In the genomic region with DNA sequence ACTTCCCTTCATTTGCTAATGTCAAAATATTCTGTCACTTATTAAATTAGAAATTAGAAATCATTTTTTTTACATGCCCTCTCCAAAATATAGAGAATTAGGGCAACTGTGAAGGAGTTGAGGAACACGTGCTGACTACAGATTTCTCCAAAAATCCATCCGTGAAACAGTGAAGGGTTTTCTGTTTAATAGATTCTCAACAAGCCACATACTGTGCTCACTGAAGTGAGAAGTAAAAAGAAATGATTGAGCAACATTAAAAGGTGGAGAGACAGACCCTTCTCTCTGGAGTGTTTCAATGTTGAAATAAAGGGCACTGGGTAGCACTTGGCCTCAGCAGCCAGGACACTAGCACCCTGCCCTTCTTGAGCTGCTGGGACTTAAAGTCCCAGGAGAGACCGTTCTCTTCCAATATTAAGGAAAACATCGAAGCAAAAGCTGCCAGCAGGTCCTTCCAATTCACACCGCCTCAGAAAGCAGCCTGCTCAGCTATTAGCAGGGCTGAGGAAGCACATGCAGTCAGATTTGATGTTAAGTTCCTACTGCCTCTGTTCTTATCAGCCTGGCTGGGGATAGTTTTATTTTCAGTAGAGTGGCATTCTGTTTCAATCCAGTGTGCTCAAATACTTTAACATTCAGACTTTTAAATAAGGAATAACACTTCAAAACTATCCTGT, we compare ENCODE assay signal across 27 mouse cellular contexts.
A peak's percentile ranks its signal among the peaks of the same experiment; 100 is the strongest.
DNase-seq lines count a peak whose midpoint lies in the region; ATAC-seq and TF ChIP-seq lines count a peak whose summit lies in the region.
"Had no signal": no experiment of that assay in that cellular context is flagged by ENCODE, and none has a peak within 500 bp of the region (broad histone marks: within the 10 kb centered on the region; RNA-seq: fewer than 3 reads in every experiment).

No protein-coding gene starts in this region.

- no peak overlapping the region for H3K9ac ChIP-seq in forebrain, embryonic 11.5 days (ENCODE audit: low read length)
- no peak overlapping the region for H3K9ac ChIP-seq in forebrain, embryonic 13.5 days
- H3K9ac ChIP-seq in hindbrain, embryonic 16.5 days (ENCODE audit: low read depth, low read length) = no peak overlapping the region
- H3K9ac ChIP-seq in hindbrain, embryonic 11.5 days (ENCODE audit: low read depth, low read length) = no peak overlapping the region
- H3K9ac ChIP-seq in lung, postnatal 0 days (replicated peaks; ENCODE audit: low read depth) = no peak overlapping the region
- H3K9ac ChIP-seq: embryonic facial prominence, embryonic 13.5 days; heart, embryonic 13.5 days; limb, embryonic 12.5 days; liver, postnatal 0 days had no signal

- no peak overlapping the region for H3K4me3 ChIP-seq in forebrain, embryonic 11.5 days (ENCODE audit: low read depth, low read length)
- H3K4me3 ChIP-seq in forebrain, embryonic 13.5 days = no peak overlapping the region
- no peak overlapping the region for H3K4me3 ChIP-seq in hindbrain, embryonic 16.5 days (ENCODE audit: low read length)
- H3K4me3 ChIP-seq in hindbrain, embryonic 11.5 days (ENCODE audit: low read depth, low read length) = no peak overlapping the region
- no peak overlapping the region for H3K4me3 ChIP-seq in lung, postnatal 0 days (ENCODE audit: low read depth, low read length)
- H3K4me3 ChIP-seq: embryonic facial prominence, embryonic 13.5 days; erythroblast, embryonic 14.5 days; heart, embryonic 13.5 days; limb, embryonic 12.5 days; megakaryocyte, embryonic 14.5 days had no signal

- no peaks in the 10 kb centered on the region for H3K4me1 ChIP-seq in forebrain, embryonic 11.5 days (replicated peaks; ENCODE audit: control insufficient read depth, insufficient read depth, low read length)
- H3K4me1 ChIP-seq in forebrain, embryonic 13.5 days = peaks cover 8% of the 10 kb centered on the region
- no peaks in the 10 kb centered on the region for H3K4me1 ChIP-seq in hindbrain, embryonic 16.5 days (ENCODE audit: control insufficient read depth, insufficient read depth, low read depth, low read length)
- no peaks in the 10 kb centered on the region for H3K4me1 ChIP-seq in hindbrain, embryonic 11.5 days (replicated peaks; ENCODE audit: control insufficient read depth, insufficient read depth, low read length)
- no peaks in the 10 kb centered on the region for H3K4me1 ChIP-seq in lung, postnatal 0 days (ENCODE audit: insufficient read depth, low read depth, low read length)
- H3K4me1 ChIP-seq: embryonic facial prominence, embryonic 13.5 days; heart, embryonic 13.5 days; limb, embryonic 12.5 days; megakaryocyte, embryonic 14.5 days had no signal

- TF ChIP-seq EP300 in lung, postnatal 0 days (IDR thresholded peaks at IDR 0.05) = no peak

- 56% methylated on average over 5 of the region's 5 CpGs for WGBS in forebrain, embryonic 11.5 days
- WGBS in forebrain, embryonic 13.5 days = 25% methylated on average over 5 of the region's 5 CpGs
- 38% methylated on average over 5 of the region's 5 CpGs for WGBS in hindbrain, embryonic 16.5 days
- 74% methylated on average over 5 of the region's 5 CpGs for WGBS in hindbrain, embryonic 11.5 days
- WGBS in lung, postnatal 0 days = 60% methylated on average over 5 of the region's 5 CpGs

- no peak overlapping the region for H3K27ac ChIP-seq in forebrain, embryonic 11.5 days (ENCODE audit: low read depth, low read length)
- H3K27ac ChIP-seq in forebrain, embryonic 13.5 days = no peak overlapping the region
- H3K27ac ChIP-seq in hindbrain, embryonic 16.5 days (ENCODE audit: low read depth, low read length) = no peak overlapping the region
- no peak overlapping the region for H3K27ac ChIP-seq in hindbrain, embryonic 11.5 days (ENCODE audit: low read depth, low read length)
- H3K27ac ChIP-seq in lung, postnatal 0 days (ENCODE audit: low read length) = no peak overlapping the region
- H3K27ac ChIP-seq: embryonic facial prominence, embryonic 13.5 days; heart, embryonic 13.5 days; limb, embryonic 12.5 days had no signal

- no peak for DNase-seq in forebrain, embryonic 11.5 days (ENCODE audit: low spot score)
- no peak for DNase-seq in hindbrain, embryonic 11.5 days (ENCODE audit: low spot score)
- no peak for DNase-seq in lung, postnatal 0 days (ENCODE audit: low spot score)
- no peak for DNase-seq in lung, postnatal 14 days
- DNase-seq in brain, embryonic 14.5 days (ENCODE audit: low read depth) = peak; percentile 66
- DNase-seq in adrenal gland, postnatal 36 days = no peak
- DNase-seq: adrenal gland, postnatal 25 days; cerebellum, adult 11 months; cerebellum, postnatal 36 days; embryo, embryonic 11 days; gastrocnemius, postnatal 10 days; heart, adult 18-20 months; heart, postnatal 14 days; kidney, postnatal 25 days; liver, postnatal 0 days; right cerebral cortex, postnatal 25 days; spleen, adult 18-20 months had no signal

- H3K27me3 ChIP-seq in forebrain, embryonic 11.5 days (ENCODE audit: control insufficient read depth, insufficient read depth, low read length) = no peaks in the 10 kb centered on the region
- no peaks in the 10 kb centered on the region for H3K27me3 ChIP-seq in forebrain, embryonic 13.5 days
- no peaks in the 10 kb centered on the region for H3K27me3 ChIP-seq in hindbrain, embryonic 16.5 days (replicated peaks; ENCODE audit: control insufficient read depth, insufficient read depth, low read length)
- H3K27me3 ChIP-seq in hindbrain, embryonic 11.5 days (ENCODE audit: control insufficient read depth, insufficient read depth, low read length) = no peaks in the 10 kb centered on the region
- H3K27me3 ChIP-seq in lung, postnatal 0 days (replicated peaks; ENCODE audit: insufficient read depth, low read length) = no peaks in the 10 kb centered on the region
- H3K27me3 ChIP-seq: embryonic facial prominence, embryonic 13.5 days; heart, embryonic 13.5 days; limb, embryonic 12.5 days; megakaryocyte, embryonic 14.5 days had no signal

- ATAC-seq in forebrain, embryonic 11.5 days (replicated peaks; ENCODE audit: low FRiP score) = 0 out of 2 replicates have a peak, but pooled peaks have one; percentile 30
- ATAC-seq in forebrain, embryonic 13.5 days = no peak
- no peak for ATAC-seq in hindbrain, embryonic 16.5 days
- ATAC-seq in hindbrain, embryonic 11.5 days (ENCODE audit: low FRiP score) = no peak
- ATAC-seq in lung, postnatal 0 days = 0 out of 2 replicates have a peak, but pooled peaks have one; percentile 17
- ATAC-seq: CD4-positive, CD25-positive, alpha-beta regulatory T cell, adult 4 months; intestine, postnatal 0 days; liver, postnatal 0 days had no signal

- no peaks in the 10 kb centered on the region for H3K36me3 ChIP-seq in forebrain, embryonic 11.5 days (ENCODE audit: control insufficient read depth, insufficient read depth, low read length)
- H3K36me3 ChIP-seq in forebrain, embryonic 13.5 days (ENCODE audit: poor library complexity, severe bottlenecking) = no peaks in the 10 kb centered on the region
- H3K36me3 ChIP-seq in hindbrain, embryonic 16.5 days (ENCODE audit: control insufficient read depth, insufficient read depth, low read length) = no peaks in the 10 kb centered on the region
- no peaks in the 10 kb centered on the region for H3K36me3 ChIP-seq in hindbrain, embryonic 11.5 days (ENCODE audit: control insufficient read depth, insufficient read depth, low read length)
- H3K36me3 ChIP-seq in lung, postnatal 0 days (ENCODE audit: insufficient read depth, low read length) = no peaks in the 10 kb centered on the region
- H3K36me3 ChIP-seq: embryonic facial prominence, embryonic 13.5 days; heart, embryonic 13.5 days; limb, embryonic 12.5 days had no signal

- no peaks in the 10 kb centered on the region for H3K9me3 ChIP-seq in forebrain, embryonic 11.5 days (ENCODE audit: control insufficient read depth, low read length)
- no peaks in the 10 kb centered on the region for H3K9me3 ChIP-seq in forebrain, embryonic 13.5 days (replicated peaks)
- no peaks in the 10 kb centered on the region for H3K9me3 ChIP-seq in hindbrain, embryonic 16.5 days (ENCODE audit: control insufficient read depth, low read length)
- no peaks in the 10 kb centered on the region for H3K9me3 ChIP-seq in hindbrain, embryonic 11.5 days (ENCODE audit: control insufficient read depth, low read length)
- H3K9me3 ChIP-seq in lung, postnatal 0 days (ENCODE audit: low read length) = no peaks in the 10 kb centered on the region
- H3K9me3 ChIP-seq: embryonic facial prominence, embryonic 13.5 days; heart, embryonic 13.5 days; limb, embryonic 12.5 days; megakaryocyte, embryonic 14.5 days had no signal

- H3K4me2 ChIP-seq in forebrain, embryonic 11.5 days (ENCODE audit: low read depth, low read length, severe bottlenecking) = no peak overlapping the region
- no peak overlapping the region for H3K4me2 ChIP-seq in forebrain, embryonic 13.5 days
- H3K4me2 ChIP-seq in hindbrain, embryonic 16.5 days (ENCODE audit: low read length) = 0 out of 2 replicates have a peak overlapping the region, but pooled peaks have one; percentile 15
- no peak overlapping the region for H3K4me2 ChIP-seq in hindbrain, embryonic 11.5 days (replicated peaks; ENCODE audit: low read depth, low read length)
- no peak overlapping the region for H3K4me2 ChIP-seq in lung, postnatal 0 days (replicated peaks; ENCODE audit: low read depth, low read length)
- H3K4me2 ChIP-seq: embryonic facial prominence, embryonic 13.5 days; heart, embryonic 13.5 days; limb, embryonic 12.5 days; liver, embryonic 11.5 days had no signal

- TF ChIP-seq POLR2A in brain, embryonic 14.5 days (IDR thresholded peaks at IDR 0.05; ENCODE audit: borderline replicate concordance, extremely low read depth, insufficient read depth, insufficient read length, poor library complexity, severe bottlenecking) = no peak

- no peak for TF ChIP-seq CTCF in lung, postnatal 0 days (IDR thresholded peaks at IDR 0.05)
- no peak for TF ChIP-seq CTCF in brain, embryonic 14.5 days (IDR thresholded peaks at IDR 0.05; ENCODE audit: borderline replicate concordance, extremely low read depth, insufficient read depth, insufficient read length)

Comparison
In these comparisons a context has a peak if more than half of its experiments do, and no peak if none do; other contexts are left out.
1. ATAC-seq: peak in forebrain, embryonic 11.5 days (single experiment) and lung, postnatal 0 days (single experiment); none in forebrain, embryonic 13.5 days (single experiment), hindbrain, embryonic 16.5 days (single experiment) and hindbrain, embryonic 11.5 days (single experiment).